Mouse (Mus musculus): ENCODE measurements around the gene Anapc13. TPM values are rescaled to one million over a fixed set of nuclear protein-coding genes. Genes with fewer than 3 reads are reported as not detected.
A peak's percentile ranks its signal among the peaks of the same experiment; 100 is the strongest.

Gene Anapc13
- polyA plus RNA-seq, 1 experiment from 2014 or later: 198 TPM

- Histone ChIP-seq H3K27me3 (ENCODE audit: control insufficient read depth, insufficient read depth, low read depth, low read length) (no peaks in the 10 kb centered on the region), H3K9me3 (ENCODE audit: control insufficient read depth, low read length) (no peaks in the 10 kb centered on the region), H3K4me2 (ENCODE audit: low read depth, low read length) (no peak overlapping the region), H3K27ac (ENCODE audit: low read length) (peak overlapping the region; percentile 20), H3K4me3 (ENCODE audit: low read length) (no peak overlapping the region), H3K4me1 (replicated peaks; ENCODE audit: control insufficient read depth, insufficient read depth, low read length) (peaks cover 35% of the 10 kb centered on the region), H3K9ac (ENCODE audit: low read length) (0 out of 2 replicates have a peak overlapping the region, but pooled peaks have one; percentile 15), H3K36me3 (ENCODE audit: control insufficient read depth, insufficient read depth, low read length) (no peaks in the 10 kb centered on the region)
- ATAC-seq (ENCODE audit: low read depth): peak; percentile 32
- whole genome bisulfite sequencing: 19% methylated on average over 4 of the region's 4 CpGs
Observed at GRCm38 (mm10) chr9:102637115-102637514, 11.0 kb downstream of the Anapc13 start.

GRCm38 (mm10) chr9:102638963-102639362, 12.9 kb downstream of the Anapc13 start:
- Histone ChIP-seq H3K36me3 (ENCODE audit: control insufficient read depth, insufficient read depth, low read length) (no peaks in the 10 kb centered on the region), H3K27me3 (ENCODE audit: control insufficient read depth, insufficient read depth, low read depth, low read length) (no peaks in the 10 kb centered on the region), H3K4me3 (ENCODE audit: low read length) (no peak overlapping the region), H3K9me3 (ENCODE audit: control insufficient read depth, low read length) (no peaks in the 10 kb centered on the region), H3K4me1 (replicated peaks; ENCODE audit: control insufficient read depth, insufficient read depth, low read length) (peaks cover 46% of the 10 kb centered on the region), H3K4me2 (ENCODE audit: low read depth, low read length) (no peak overlapping the region), H3K27ac (ENCODE audit: low read length) (peak overlapping the region; percentile 78), H3K9ac (ENCODE audit: low read length) (peak overlapping the region; percentile 36; the same call in 1 of the 2 replicates)
- 28% methylated on average over 7 of the region's 7 CpGs for WGBS
- no peak for ATAC-seq (ENCODE audit: low read depth)

GRCm38 (mm10) chr9:102639510-102639909, 13.4 kb downstream of the Anapc13 start:
- Histone ChIP-seq H3K4me1 (replicated peaks; ENCODE audit: control insufficient read depth, insufficient read depth, low read length) (peaks cover 49% of the 10 kb centered on the region), H3K4me3 (ENCODE audit: low read length) (no peak overlapping the region), H3K4me2 (ENCODE audit: low read depth, low read length) (no peak overlapping the region), H3K27me3 (ENCODE audit: control insufficient read depth, insufficient read depth, low read depth, low read length) (no peaks in the 10 kb centered on the region), H3K36me3 (ENCODE audit: control insufficient read depth, insufficient read depth, low read length) (no peaks in the 10 kb centered on the region), H3K9ac (ENCODE audit: low read length) (no peak overlapping the region), H3K27ac (ENCODE audit: low read length) (peak overlapping the region; percentile 78), H3K9me3 (ENCODE audit: control insufficient read depth, low read length) (no peaks in the 10 kb centered on the region)
- WGBS: 50% methylated on average over 8 of the region's 8 CpGs
- ATAC-seq (ENCODE audit: low read depth): no peak

- 53% methylated on average over 6 of the region's 6 CpGs for WGBS
- H3K36me3 ChIP-seq (ENCODE audit: control insufficient read depth, insufficient read depth, low read length): no peaks in the 10 kb centered on the region
- no peaks in the 10 kb centered on the region for H3K9me3 ChIP-seq (ENCODE audit: control insufficient read depth, low read length)
- ATAC-seq (ENCODE audit: low read depth): no peak
- peaks cover 59% of the 10 kb centered on the region for H3K4me1 ChIP-seq (replicated peaks; ENCODE audit: control insufficient read depth, insufficient read depth, low read length)
- H3K27ac ChIP-seq (ENCODE audit: low read length): 0 out of 2 replicates have a peak overlapping the region, but pooled peaks have one; percentile 11
- H3K9ac ChIP-seq (ENCODE audit: low read length): no peak overlapping the region
- no peak overlapping the region for H3K4me3 ChIP-seq (ENCODE audit: low read length)
- no peaks in the 10 kb centered on the region for H3K27me3 ChIP-seq (ENCODE audit: control insufficient read depth, insufficient read depth, low read depth, low read length)
- H3K4me2 ChIP-seq (ENCODE audit: low read depth, low read length): no peak overlapping the region
Observed at GRCm38 (mm10) chr9:102641531-102641930, 15.4 kb downstream of the Anapc13 start.

- Histone ChIP-seq H3K4me3 (ENCODE audit: low read length) (no peak overlapping the region), H3K36me3 (ENCODE audit: control insufficient read depth, insufficient read depth, low read length) (no peaks in the 10 kb centered on the region), H3K9ac (ENCODE audit: low read length) (peak overlapping the region; percentile 2), H3K4me1 (replicated peaks; ENCODE audit: control insufficient read depth, insufficient read depth, low read length) (peaks cover 45% of the 10 kb centered on the region), H3K27me3 (ENCODE audit: control insufficient read depth, insufficient read depth, low read depth, low read length) (no peaks in the 10 kb centered on the region), H3K4me2 (ENCODE audit: low read depth, low read length) (peak overlapping the region; percentile 51), H3K27ac (ENCODE audit: low read length) (peak overlapping the region; percentile 95), H3K9me3 (ENCODE audit: control insufficient read depth, low read length) (no peaks in the 10 kb centered on the region)
- ATAC-seq (ENCODE audit: low read depth): peak; percentile 52
- WGBS: 12% methylated on average over 8 of the region's 8 CpGs
Observed at GRCm38 (mm10) chr9:102643071-102643485, 17.0 kb downstream of the Anapc13 start.

- Histone ChIP-seq H3K4me1 (replicated peaks; ENCODE audit: control insufficient read depth, insufficient read depth, low read length) (peaks cover 44% of the 10 kb centered on the region), H3K9me3 (ENCODE audit: control insufficient read depth, low read length) (no peaks in the 10 kb centered on the region), H3K27me3 (ENCODE audit: control insufficient read depth, insufficient read depth, low read depth, low read length) (no peaks in the 10 kb centered on the region), H3K4me3 (ENCODE audit: low read length) (peak overlapping the region; percentile 12; the same call in 1 of the 2 replicates), H3K27ac (ENCODE audit: low read length) (peak overlapping the region; percentile 95), H3K4me2 (ENCODE audit: low read depth, low read length) (peak overlapping the region; percentile 51), H3K9ac (ENCODE audit: low read length) (peak overlapping the region; percentile 2; the same call in 1 of the 2 replicates), H3K36me3 (ENCODE audit: control insufficient read depth, insufficient read depth, low read length) (no peaks in the 10 kb centered on the region)
- 4% methylated on average over 10 of the region's 10 CpGs for WGBS
- ATAC-seq (ENCODE audit: low read depth): peak; percentile 93
Observed at GRCm38 (mm10) chr9:102643486-102644101, 17.5 kb downstream of the Anapc13 start.

GRCm38 (mm10) chr9:102645119-102645695, 19.1 kb downstream of the Anapc13 start:
- no peaks in the 10 kb centered on the region for H3K9me3 ChIP-seq (ENCODE audit: control insufficient read depth, low read length)
- peaks cover 37% of the 10 kb centered on the region for H3K4me1 ChIP-seq (replicated peaks; ENCODE audit: control insufficient read depth, insufficient read depth, low read length)
- no peak for ATAC-seq (ENCODE audit: low read depth)
- no peaks in the 10 kb centered on the region for H3K36me3 ChIP-seq (ENCODE audit: control insufficient read depth, insufficient read depth, low read length)
- H3K4me2 ChIP-seq (ENCODE audit: low read depth, low read length): no peak overlapping the region
- H3K27me3 ChIP-seq (ENCODE audit: control insufficient read depth, insufficient read depth, low read depth, low read length): no peaks in the 10 kb centered on the region
- no peak overlapping the region for H3K4me3 ChIP-seq (ENCODE audit: low read length)
- 72% methylated on average over 3 of the region's 3 CpGs for WGBS
- no peak overlapping the region for H3K9ac ChIP-seq (ENCODE audit: low read length)
- peak overlapping the region; percentile 95 for H3K27ac ChIP-seq (ENCODE audit: low read length)

- 71% methylated on average over 6 of the region's 6 CpGs for WGBS
- Histone ChIP-seq H3K36me3 (ENCODE audit: control insufficient read depth, insufficient read depth, low read length) (no peaks in the 10 kb centered on the region), H3K4me3 (ENCODE audit: low read length) (no peak overlapping the region), H3K9ac (ENCODE audit: low read length) (no peak overlapping the region), H3K27ac (ENCODE audit: low read length) (no peak overlapping the region), H3K9me3 (ENCODE audit: control insufficient read depth, low read length) (no peaks in the 10 kb centered on the region), H3K27me3 (ENCODE audit: control insufficient read depth, insufficient read depth, low read depth, low read length) (no peaks in the 10 kb centered on the region), H3K4me2 (ENCODE audit: low read depth, low read length) (no peak overlapping the region), H3K4me1 (replicated peaks; ENCODE audit: control insufficient read depth, insufficient read depth, low read length) (peaks cover 47% of the 10 kb centered on the region)
- ATAC-seq (ENCODE audit: low read depth): no peak
Observed at GRCm38 (mm10) chr9:102647010-102647409, 20.9 kb downstream of the Anapc13 start.

GRCm38 (mm10) chr9:102649917-102650527, 23.9 kb downstream of the Anapc13 start:
- H3K27ac ChIP-seq (ENCODE audit: low read length): no peak overlapping the region
- no peak overlapping the region for H3K4me3 ChIP-seq (ENCODE audit: low read length)
- H3K4me2 ChIP-seq (ENCODE audit: low read depth, low read length): peak overlapping the region; percentile 23; the same call in 1 of the 2 replicates
- no peak overlapping the region for H3K9ac ChIP-seq (ENCODE audit: low read length)
- H3K36me3 ChIP-seq (ENCODE audit: control insufficient read depth, insufficient read depth, low read length): no peaks in the 10 kb centered on the region
- H3K4me1 ChIP-seq (replicated peaks; ENCODE audit: control insufficient read depth, insufficient read depth, low read length): peaks cover 21% of the 10 kb centered on the region
- H3K27me3 ChIP-seq (ENCODE audit: control insufficient read depth, insufficient read depth, low read depth, low read length): no peaks in the 10 kb centered on the region
- WGBS: 28% methylated on average over 17 of the region's 17 CpGs
- no peaks in the 10 kb centered on the region; the same call in 1 of the 2 replicates for H3K9me3 ChIP-seq (ENCODE audit: control insufficient read depth, low read length)
- ATAC-seq (ENCODE audit: low read depth): peak; percentile 76
